Mouse (Mus musculus) neural tube, embryonic 13.5 days (tissue): ENCODE data around the gene Sypl. TPM values are rescaled to one million over a fixed set of nuclear protein-coding genes. Genes with fewer than 3 reads are reported as not detected.

ENCODE experiments used
- ATAC-seq: fragments of 200-750 bp; cut with Nextera tagmentation; 2 replicates; pipeline ENCODE4 v1.8.0; 2017; ENCODE audit warnings: low read depth, mild to moderate bottlenecking, moderate TSS enrichment, moderate library complexity
- H3K27ac ChIP-seq: fragments of 300-500 bp; sonication (generic); replicated peaks from 2 replicates; pipeline ENCODE4 v1.5.1; 2015; ENCODE audit warnings: moderate library complexity, mild to moderate bottlenecking, inconsistent platforms
- H3K27me3 ChIP-seq: fragments of 300-500 bp; sonication (generic); 2 replicates; pipeline ENCODE4 v1.6.1; 2015; ENCODE audit warnings: mild to moderate bottlenecking, inconsistent platforms
- H3K36me3 ChIP-seq: fragments of 300-500 bp; sonication (generic); 2 replicates; pipeline ENCODE4 v1.6.1; 2015; ENCODE audit warnings: mild to moderate bottlenecking, inconsistent platforms
- H3K4me1 ChIP-seq: fragments of 300-500 bp; sonication (generic); replicated peaks from 2 replicates; pipeline ENCODE4 v1.6.1; 2015; ENCODE audit warnings: inconsistent platforms
- H3K4me2 ChIP-seq: fragments of 300-500 bp; sonication (generic); 2 replicates; pipeline ENCODE4 v1.6.1; 2015; ENCODE audit warnings: inconsistent platforms, mild to moderate bottlenecking, moderate library complexity
- H3K4me3 ChIP-seq: fragments of 300-500 bp; sonication (generic); 2 replicates; pipeline ENCODE4 v1.5.1; 2015; ENCODE audit warnings: mild to moderate bottlenecking, inconsistent platforms
- H3K9ac ChIP-seq: fragments of 300-500 bp; sonication (generic); 2 replicates; pipeline ENCODE4 v1.6.1; 2015; ENCODE audit warnings: moderate library complexity, mild to moderate bottlenecking, inconsistent platforms
- H3K9me3 ChIP-seq: fragments of 300-500 bp; sonication (generic); 2 replicates; pipeline ENCODE4 v1.6.1; 2016; ENCODE audit warnings: inconsistent platforms
- WGBS: fragments of 180-500 bp; shearing (Covaris S2); methylation state at CpG from one replicate; pipeline ENCODE4 v1.1.7; 2015; 5-methylcytosine and 5-hydroxymethylcytosine counted together
- polyA plus RNA-seq: library from polyadenylated mRNA; unstranded; fragments of >200 nt; fragmentation: Nextera tagmentation; extraction: Ambion mirVana; gene quantifications from 2 replicates; pipeline ENCODE4 v1.2.1, GENCODE M21; 2015

The Sypl gene
- polyA plus RNA-seq, 1 experiment from 2014 or later = 39.8 TPM

- 85% methylated on average over 4 of the region's 4 CpGs for WGBS
- no peak for ATAC-seq
Measured at GRCm38 (mm10) chr12:32946376-32946775, 7.3 kb upstream of the Sypl start.

GRCm38 (mm10) chr12:32952416-32952815 lies 1.3 kb upstream of the Sypl start:
- 39% methylated on average over 3 of the region's 3 CpGs for WGBS
- Histone ChIP-seq H3K9me3 (no peaks in the 10 kb centered on the region), H3K4me2 (no peak overlapping the region), H3K9ac (no peak overlapping the region), H3K27me3 (no peaks in the 10 kb centered on the region), H3K27ac (no peak overlapping the region), H3K4me3 (no peak overlapping the region), H3K4me1 (peaks cover 36% of the 10 kb centered on the region), H3K36me3 (no peaks in the 10 kb centered on the region)
- no peak for ATAC-seq

More at GRCm38 (mm10) chr12:32946376-32946775, 7.3 kb upstream of the Sypl start:
- H3K4me3 ChIP-seq = no peak overlapping the region
- no peaks in the 10 kb centered on the region for H3K9me3 ChIP-seq
- H3K4me2 ChIP-seq = no peak overlapping the region
- H3K9ac ChIP-seq = no peak overlapping the region
- no peaks in the 10 kb centered on the region for H3K36me3 ChIP-seq
- no peaks in the 10 kb centered on the region for H3K27me3 ChIP-seq
- H3K4me1 ChIP-seq = peaks cover 17% of the 10 kb centered on the region
- no peak overlapping the region for H3K27ac ChIP-seq

DNA sequence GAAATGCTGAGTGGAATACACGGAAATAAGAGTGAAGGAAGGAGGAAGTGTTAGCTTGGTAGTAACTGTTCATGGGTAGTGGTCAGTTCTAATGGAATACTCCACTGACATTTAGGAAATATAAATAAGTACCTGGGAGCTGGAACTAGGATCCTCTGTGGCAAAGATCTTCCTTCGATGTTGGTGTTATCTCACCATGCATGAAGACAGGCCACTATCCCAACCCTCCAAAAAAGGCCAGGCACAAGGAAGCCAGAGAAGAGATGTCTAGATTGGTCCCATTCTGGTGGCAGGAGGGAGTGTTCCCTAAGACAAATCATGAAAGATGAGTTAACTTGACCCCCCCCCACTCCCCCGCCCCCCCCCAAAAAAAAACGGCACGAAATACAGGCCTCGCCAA lies 625 bp upstream of the Sypl start:
- Histone ChIP-seq H3K36me3 (no peaks in the 10 kb centered on the region), H3K4me2 (peak overlapping the region; percentile 64), H3K4me1 (peaks cover 40% of the 10 kb centered on the region), H3K9me3 (no peaks in the 10 kb centered on the region), H3K27ac (peak overlapping the region; percentile 98), H3K4me3 (peak overlapping the region; percentile 75), H3K27me3 (no peaks in the 10 kb centered on the region), H3K9ac (peak overlapping the region; percentile 87)
- 21% methylated on average over 6 of the region's 6 CpGs for WGBS
- ATAC-seq = peak; percentile 4; the same call in 1 of the 2 replicates

GRCm38 (mm10) chr12:32954216-32955021 lies 728 bp downstream of the Sypl start:
- peak overlapping the region; percentile 86 for H3K4me2 ChIP-seq
- H3K9ac ChIP-seq = peak overlapping the region; percentile 87
- under 1% methylated on average over 71 of the region's 71 CpGs for WGBS
- no peaks in the 10 kb centered on the region for H3K27me3 ChIP-seq
- H3K4me1 ChIP-seq = peaks cover 43% of the 10 kb centered on the region
- no peaks in the 10 kb centered on the region for H3K9me3 ChIP-seq
- no peaks in the 10 kb centered on the region for H3K36me3 ChIP-seq
- ATAC-seq = peak; percentile 80
- peak overlapping the region; percentile 98 for H3K27ac ChIP-seq
- H3K4me3 ChIP-seq = peak overlapping the region; percentile 75

DNA sequence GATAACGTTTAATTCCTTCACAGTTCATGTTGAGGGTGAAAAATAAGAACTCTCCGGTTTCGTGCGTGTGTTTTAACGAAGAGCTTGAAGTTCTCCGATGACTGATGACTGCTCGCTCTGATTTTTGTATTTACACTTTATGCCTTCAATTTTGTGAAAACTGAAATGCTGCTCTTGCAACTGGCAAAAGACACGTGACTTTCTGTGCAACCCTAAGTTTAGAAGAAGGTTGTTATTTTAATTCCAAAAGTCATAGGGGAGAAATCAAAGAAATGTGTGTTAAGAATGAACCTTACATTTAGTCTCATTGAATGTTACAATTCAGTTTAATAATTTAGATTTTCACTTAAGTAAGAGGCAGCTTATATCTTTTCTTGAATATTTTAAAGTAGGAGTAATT lies 1.3 kb downstream of the Sypl start:
- Histone ChIP-seq H3K4me1 (peaks cover 48% of the 10 kb centered on the region), H3K4me2 (peak overlapping the region; percentile 86), H3K27me3 (no peaks in the 10 kb centered on the region), H3K4me3 (peak overlapping the region; percentile 75), H3K9ac (peak overlapping the region; percentile 87), H3K36me3 (no peaks in the 10 kb centered on the region), H3K9me3 (no peaks in the 10 kb centered on the region), H3K27ac (peak overlapping the region; percentile 98; the same call in 1 of the 2 replicates)
- 8% methylated on average over 8 of the region's 8 CpGs for WGBS
- ATAC-seq = no peak

GRCm38 (mm10) chr12:32957211-32957610 lies 3.5 kb downstream of the Sypl start:
- Histone ChIP-seq H3K4me2 (no peak overlapping the region), H3K4me1 (peaks cover 60% of the 10 kb centered on the region), H3K27me3 (no peaks in the 10 kb centered on the region), H3K9me3 (no peaks in the 10 kb centered on the region), H3K36me3 (no peaks in the 10 kb centered on the region), H3K9ac (no peak overlapping the region), H3K27ac (no peak overlapping the region), H3K4me3 (no peak overlapping the region)
- no peak for ATAC-seq
- WGBS = 85% methylated on average over 2 of the region's 2 CpGs

DNA sequence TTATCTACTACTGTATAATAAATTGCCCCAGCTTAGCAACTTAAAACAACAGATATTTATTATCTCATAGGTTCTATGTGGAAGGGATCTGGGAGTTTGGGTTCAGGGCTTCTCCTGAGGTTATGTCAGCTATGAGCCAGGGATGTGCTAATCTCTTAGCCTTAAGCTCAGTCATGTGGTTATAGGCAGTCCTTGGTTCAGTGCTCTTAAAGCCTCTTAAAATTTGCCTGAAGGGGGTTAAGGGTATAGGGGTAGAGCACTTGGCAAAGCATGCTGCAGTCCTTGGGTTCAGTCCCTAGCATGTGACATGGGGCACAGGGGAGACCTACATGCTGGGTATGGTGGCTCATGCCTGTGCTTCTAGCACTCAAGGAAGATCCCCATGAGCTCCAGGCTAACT lies 8.4 kb downstream of the Sypl start:
- no peak overlapping the region for H3K4me2 ChIP-seq
- H3K9ac ChIP-seq = no peak overlapping the region
- no peak overlapping the region for H3K4me3 ChIP-seq
- no peak overlapping the region for H3K27ac ChIP-seq
- ATAC-seq = no peak
- H3K4me1 ChIP-seq = peaks cover 27% of the 10 kb centered on the region
- no peaks in the 10 kb centered on the region for H3K27me3 ChIP-seq
- H3K9me3 ChIP-seq = no peaks in the 10 kb centered on the region
- no peaks in the 10 kb centered on the region for H3K36me3 ChIP-seq

DNA sequence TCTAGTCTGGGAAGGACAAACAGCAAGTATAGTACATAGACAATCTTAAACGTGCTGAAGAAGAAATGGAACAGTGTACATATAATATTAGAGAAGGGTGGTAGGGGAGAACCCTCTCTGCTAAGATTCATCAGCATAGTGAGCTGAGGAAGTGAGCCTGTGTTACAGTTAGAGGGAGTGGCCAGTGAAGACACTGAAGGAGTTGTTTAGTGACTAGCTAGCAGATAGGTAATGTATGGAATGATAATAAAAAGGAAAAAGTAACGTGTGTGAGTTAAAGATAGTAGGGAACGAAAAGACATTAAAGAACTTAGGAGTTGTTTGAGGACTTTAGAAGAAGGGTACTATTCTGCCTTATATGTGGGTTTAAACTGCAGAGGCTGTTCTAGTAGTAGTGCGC lies 10.2 kb downstream of the Sypl start:
- ATAC-seq = no peak
- 91% methylated on average over 4 of the region's 4 CpGs for WGBS

DNA sequence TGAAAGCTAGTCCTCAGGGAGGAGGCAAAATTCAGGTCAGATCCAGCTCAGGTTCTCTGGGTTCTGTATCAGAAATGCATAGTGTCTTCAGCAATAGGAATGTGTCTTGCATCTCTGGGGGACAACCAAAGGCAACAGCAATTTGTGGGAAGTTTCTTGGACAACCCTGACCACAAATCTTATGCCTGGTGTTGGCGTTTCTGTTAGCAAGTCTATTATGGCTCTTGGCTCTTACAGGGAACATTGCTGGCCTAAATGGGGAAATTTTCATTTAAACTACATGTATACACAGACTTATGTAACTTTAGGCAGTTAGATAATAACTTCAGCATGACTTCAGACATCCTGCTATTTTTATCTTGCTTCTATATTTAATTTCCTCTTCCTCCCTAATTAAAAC lies 18.6 kb downstream of the Sypl start:
- no peak overlapping the region for H3K4me2 ChIP-seq
- H3K9me3 ChIP-seq = no peaks in the 10 kb centered on the region
- H3K9ac ChIP-seq = no peak overlapping the region
- ATAC-seq = no peak
- H3K4me1 ChIP-seq = no peaks in the 10 kb centered on the region
- no peaks in the 10 kb centered on the region for H3K27me3 ChIP-seq
- peaks cover 47% of the 10 kb centered on the region for H3K36me3 ChIP-seq
- WGBS = 94% methylated on average over 1 of the region's 1 CpGs
- no peak overlapping the region for H3K4me3 ChIP-seq
- H3K27ac ChIP-seq = no peak overlapping the region

More for the DNA sequence above, 10.2 kb downstream of the Sypl start:
- H3K36me3 ChIP-seq = peaks cover 9% of the 10 kb centered on the region
- H3K9ac ChIP-seq = no peak overlapping the region
- H3K9me3 ChIP-seq = no peaks in the 10 kb centered on the region
- no peaks in the 10 kb centered on the region for H3K27me3 ChIP-seq
- H3K4me1 ChIP-seq = peaks cover 20% of the 10 kb centered on the region; the same call in 1 of the 2 replicates
- no peak overlapping the region for H3K4me2 ChIP-seq
- H3K27ac ChIP-seq = no peak overlapping the region
- no peak overlapping the region for H3K4me3 ChIP-seq

GRCm38 (mm10) chr12:32974893-32975292 lies 21.2 kb downstream of the Sypl start:
- Histone ChIP-seq H3K36me3 (peaks cover 35% of the 10 kb centered on the region), H3K4me2 (no peak overlapping the region), H3K27ac (no peak overlapping the region), H3K9ac (no peak overlapping the region), H3K27me3 (no peaks in the 10 kb centered on the region), H3K9me3 (no peaks in the 10 kb centered on the region), H3K4me3 (no peak overlapping the region), H3K4me1 (no peaks in the 10 kb centered on the region)
- ATAC-seq = no peak

- no peaks in the 10 kb centered on the region for H3K27me3 ChIP-seq
- no peak overlapping the region for H3K4me3 ChIP-seq
- H3K27ac ChIP-seq = no peak overlapping the region
- no peak for ATAC-seq
- no peak overlapping the region for H3K4me2 ChIP-seq
- peaks cover 32% of the 10 kb centered on the region for H3K36me3 ChIP-seq
- H3K9me3 ChIP-seq = no peaks in the 10 kb centered on the region
- WGBS = 89% methylated on average over 3 of the region's 3 CpGs
- H3K9ac ChIP-seq = no peak overlapping the region
- H3K4me1 ChIP-seq = no peaks in the 10 kb centered on the region
Measured at GRCm38 (mm10) chr12:32975501-32975900, 21.8 kb downstream of the Sypl start.

DNA sequence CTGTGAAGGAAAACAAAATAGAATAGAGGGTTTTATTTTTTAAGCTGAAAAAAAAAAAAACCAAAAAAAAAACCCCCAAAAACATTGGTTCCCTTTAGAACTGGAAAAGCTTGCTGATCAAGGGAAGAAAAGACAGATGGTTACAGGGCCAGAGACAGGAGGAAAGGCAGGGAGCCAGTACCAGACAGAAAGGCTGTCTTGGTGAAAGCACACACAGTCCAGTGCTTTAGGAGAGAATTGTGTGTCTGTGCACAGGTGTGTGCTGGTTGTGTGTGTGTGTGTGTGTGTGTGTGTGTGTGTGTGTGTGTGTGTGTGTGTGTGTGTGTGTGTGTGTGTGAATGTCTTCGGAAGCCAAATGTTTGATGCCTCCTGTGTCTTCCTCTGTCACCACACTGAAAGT lies 28.9 kb downstream of the Sypl start:
- Histone ChIP-seq H3K4me1 (no peaks in the 10 kb centered on the region), H3K9ac (no peak overlapping the region), H3K4me3 (no peak overlapping the region), H3K27me3 (no peaks in the 10 kb centered on the region), H3K4me2 (no peak overlapping the region), H3K9me3 (peaks cover 7% of the 10 kb centered on the region; the same call in 1 of the 2 replicates), H3K27ac (no peak overlapping the region), H3K36me3 (0 out of 2 replicates have a peak, but pooled peaks cover under 1% of the 10 kb centered on the region)
- no CpG with 5 or more reads among the region's 1 CpGs for WGBS
- no peak for ATAC-seq

DNA sequence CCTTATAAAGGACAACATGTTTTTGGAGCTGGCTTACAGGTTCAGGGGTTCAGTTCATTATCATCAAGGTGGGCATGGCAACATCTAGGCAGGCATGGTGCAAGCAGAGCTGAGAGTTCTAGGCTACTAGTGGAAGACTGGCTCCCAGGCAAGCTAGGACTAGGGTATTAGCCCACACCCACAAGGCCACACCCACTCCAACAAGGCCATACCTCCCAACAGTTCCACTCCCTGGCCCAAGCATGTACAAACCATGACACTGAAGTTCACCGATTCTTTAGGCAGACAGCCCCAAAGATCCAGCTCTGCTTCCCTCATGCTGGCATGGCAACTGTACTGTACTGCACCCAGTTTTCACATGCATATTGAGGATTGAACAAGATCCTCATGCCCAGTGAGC lies 29.4 kb downstream of the Sypl start:
- Histone ChIP-seq H3K4me2 (no peak overlapping the region), H3K9me3 (peaks cover 7% of the 10 kb centered on the region; the same call in 1 of the 2 replicates), H3K27me3 (no peaks in the 10 kb centered on the region), H3K36me3 (no peaks in the 10 kb centered on the region), H3K4me3 (no peak overlapping the region), H3K9ac (no peak overlapping the region), H3K4me1 (no peaks in the 10 kb centered on the region), H3K27ac (no peak overlapping the region)
- ATAC-seq = no peak
- 100% methylated on average over 1 of the region's 1 CpGs for WGBS
